Mouse (Mus musculus) C2C12 (cell line): ENCODE data around the gene Rrp1.

Experiments
- CEBPB ChIP-seq: IDR thresholded peaks from one replicate; pipeline ENCODE4 v1.6.1; 2011; ENCODE audit warnings: low read depth, mild to moderate bottlenecking, control low read depth, moderate library complexity
- CTCF ChIP-seq: IDR thresholded peaks from one replicate; pipeline ENCODE4 v1.5.1; 2011; ENCODE audit not compliant: control insufficient read depth, insufficient read depth, insufficient read length
- FOSL1 ChIP-seq: IDR thresholded peaks from one replicate; pipeline ENCODE4 v1.8.0; 2011; ENCODE audit warnings: mild to moderate bottlenecking, low read length; ENCODE audit not compliant: poor library complexity, insufficient read depth, severe bottlenecking
- MAX ChIP-seq: IDR thresholded peaks from one replicate; pipeline ENCODE4 v1.6.1; 2011; ENCODE audit warnings: mild to moderate bottlenecking, control low read depth
- USF1 ChIP-seq: IDR thresholded peaks from one replicate; pipeline ENCODE4 v1.6.1; 2011; ENCODE audit warnings: low read depth, mild to moderate bottlenecking, control low read depth, moderate library complexity

GRCm38 (mm10) chr10:78406152-78406551, 6.7 kb downstream of the Rrp1 start:
- TF ChIP-seq CTCF (no peak), FOSL1 (no peak), CEBPB (no peak), USF1 (no peak), MAX (no peak)
